Mouse (Mus musculus): ENCODE results near the gene Ntn4. TPM values are rescaled to one million over a fixed set of nuclear protein-coding genes. Genes with fewer than 3 reads are reported as not detected.
A peak's percentile ranks its signal among the peaks of the same experiment; 100 is the strongest.

Gene Ntn4
- polyA plus RNA-seq, 2 experiments, result 1.4 to 3.6 TPM

- Histone ChIP-seq H3K9ac (ENCODE audit: low read depth, low read length, severe bottlenecking) (no peak overlapping the region), H3K27ac (replicated peaks; ENCODE audit: low read depth, low read length) (no peak overlapping the region), H3K4me1 (ENCODE audit: control insufficient read depth, insufficient read depth, low read length) (no peaks in the 10 kb centered on the region), H3K27me3 (ENCODE audit: control insufficient read depth, insufficient read depth, low read length) (no peaks in the 10 kb centered on the region), H3K36me3 (ENCODE audit: control insufficient read depth, insufficient read depth, low read length) (no peaks in the 10 kb centered on the region), H3K9me3 (ENCODE audit: control insufficient read depth, low read length) (no peaks in the 10 kb centered on the region), H3K4me2 (replicated peaks; ENCODE audit: low read depth, low read length, severe bottlenecking) (no peak overlapping the region), H3K4me3 (replicated peaks; ENCODE audit: low read length) (no peak overlapping the region)
- ATAC-seq (ENCODE audit: low FRiP score, low read depth), result no peak
- 51% methylated on average over 9 of the region's 9 CpGs for WGBS
- TF ChIP-seq POLR2A (IDR thresholded peaks at IDR 0.05; ENCODE audit: borderline replicate concordance, extremely low read depth, insufficient read depth, insufficient read length), result no peak
- no peak for DNase-seq (ENCODE audit: low spot score)
These were observed 127.7 kb downstream of the Ntn4 start for GRCm38 (mm10) chr10:93768222-93768621.

GRCm38 (mm10) chr10:93771931-93772465 lies 131.5 kb downstream of the Ntn4 start:
- H3K27me3 ChIP-seq (ENCODE audit: control insufficient read depth, insufficient read depth, low read length), result no peaks in the 10 kb centered on the region
- H3K9me3 ChIP-seq (ENCODE audit: control insufficient read depth, low read length), result no peaks in the 10 kb centered on the region
- H3K36me3 ChIP-seq (ENCODE audit: control insufficient read depth, insufficient read depth, low read length), result no peaks in the 10 kb centered on the region
- TF ChIP-seq POLR2A (IDR thresholded peaks at IDR 0.05; ENCODE audit: borderline replicate concordance, extremely low read depth, insufficient read depth, insufficient read length), result no peak
- no peak overlapping the region for H3K9ac ChIP-seq (ENCODE audit: low read depth, low read length, severe bottlenecking)
- H3K4me3 ChIP-seq (replicated peaks; ENCODE audit: low read length), result no peak overlapping the region
- DNase-seq (ENCODE audit: low spot score), result no peak
- H3K4me2 ChIP-seq (replicated peaks; ENCODE audit: low read depth, low read length, severe bottlenecking), result no peak overlapping the region
- WGBS, result 43% methylated on average over 9 of the region's 9 CpGs
- H3K4me1 ChIP-seq (ENCODE audit: control insufficient read depth, insufficient read depth, low read length), result no peaks in the 10 kb centered on the region; the same call in 1 of the 2 replicates
- no peak for ATAC-seq (ENCODE audit: low FRiP score, low read depth)
- no peak overlapping the region for H3K27ac ChIP-seq (replicated peaks; ENCODE audit: low read depth, low read length)

GRCm38 (mm10) chr10:93772492-93772891 lies 132.0 kb downstream of the Ntn4 start:
- Histone ChIP-seq H3K4me1 (ENCODE audit: control insufficient read depth, insufficient read depth, low read length) (no peaks in the 10 kb centered on the region; the same call in 1 of the 2 replicates), H3K9ac (ENCODE audit: low read depth, low read length, severe bottlenecking) (no peak overlapping the region), H3K4me3 (replicated peaks; ENCODE audit: low read length) (no peak overlapping the region), H3K4me2 (replicated peaks; ENCODE audit: low read depth, low read length, severe bottlenecking) (no peak overlapping the region), H3K9me3 (ENCODE audit: control insufficient read depth, low read length) (no peaks in the 10 kb centered on the region), H3K36me3 (ENCODE audit: control insufficient read depth, insufficient read depth, low read length) (no peaks in the 10 kb centered on the region), H3K27me3 (ENCODE audit: control insufficient read depth, insufficient read depth, low read length) (no peaks in the 10 kb centered on the region), H3K27ac (replicated peaks; ENCODE audit: low read depth, low read length) (no peak overlapping the region)
- 71% methylated on average over 3 of the region's 3 CpGs for WGBS
- DNase-seq (ENCODE audit: low spot score) (no peak), ATAC-seq (ENCODE audit: low FRiP score, low read depth) (no peak)
- TF ChIP-seq POLR2A (IDR thresholded peaks at IDR 0.05; ENCODE audit: borderline replicate concordance, extremely low read depth, insufficient read depth, insufficient read length), result no peak

- H3K9me3 ChIP-seq (ENCODE audit: control insufficient read depth, low read length), result no peaks in the 10 kb centered on the region
- no peak overlapping the region for H3K4me3 ChIP-seq (replicated peaks; ENCODE audit: low read length)
- no peak overlapping the region for H3K27ac ChIP-seq (replicated peaks; ENCODE audit: low read depth, low read length)
- H3K27me3 ChIP-seq (ENCODE audit: control insufficient read depth, insufficient read depth, low read length), result no peaks in the 10 kb centered on the region
- H3K4me1 ChIP-seq (ENCODE audit: control insufficient read depth, insufficient read depth, low read length), result no peaks in the 10 kb centered on the region; the same call in 1 of the 2 replicates
- no peaks in the 10 kb centered on the region for H3K36me3 ChIP-seq (ENCODE audit: control insufficient read depth, insufficient read depth, low read length)
- ATAC-seq (ENCODE audit: low FRiP score, low read depth) (peak; percentile 53), DNase-seq (ENCODE audit: low spot score) (peak; percentile 65)
- no peak overlapping the region for H3K4me2 ChIP-seq (replicated peaks; ENCODE audit: low read depth, low read length, severe bottlenecking)
- WGBS, result 19% methylated on average over 5 of the region's 5 CpGs
- no peak for TF ChIP-seq POLR2A (IDR thresholded peaks at IDR 0.05; ENCODE audit: borderline replicate concordance, extremely low read depth, insufficient read depth, insufficient read length)
- H3K9ac ChIP-seq (ENCODE audit: low read depth, low read length, severe bottlenecking), result no peak overlapping the region
These were observed 136.3 kb downstream of the Ntn4 start for GRCm38 (mm10) chr10:93776731-93777151.

GRCm38 (mm10) chr10:93777372-93777771 lies 136.9 kb downstream of the Ntn4 start:
- H3K4me3 ChIP-seq (replicated peaks; ENCODE audit: low read length), result no peak overlapping the region
- H3K27me3 ChIP-seq (ENCODE audit: control insufficient read depth, insufficient read depth, low read length), result no peaks in the 10 kb centered on the region
- no peak overlapping the region for H3K9ac ChIP-seq (ENCODE audit: low read depth, low read length, severe bottlenecking)
- 39% methylated on average over 7 of the region's 7 CpGs for WGBS
- no peak for TF ChIP-seq POLR2A (IDR thresholded peaks at IDR 0.05; ENCODE audit: borderline replicate concordance, extremely low read depth, insufficient read depth, insufficient read length)
- no peak for DNase-seq (ENCODE audit: low spot score)
- no peak overlapping the region for H3K27ac ChIP-seq (replicated peaks; ENCODE audit: low read depth, low read length)
- H3K36me3 ChIP-seq (ENCODE audit: control insufficient read depth, insufficient read depth, low read length), result no peaks in the 10 kb centered on the region
- ATAC-seq (ENCODE audit: low FRiP score, low read depth), result no peak
- H3K4me1 ChIP-seq (ENCODE audit: control insufficient read depth, insufficient read depth, low read length), result no peaks in the 10 kb centered on the region; the same call in 1 of the 2 replicates
- H3K9me3 ChIP-seq (ENCODE audit: control insufficient read depth, low read length), result no peaks in the 10 kb centered on the region
- no peak overlapping the region for H3K4me2 ChIP-seq (replicated peaks; ENCODE audit: low read depth, low read length, severe bottlenecking)

Measured in limb, embryonic 14.5 days (tissue).